Mouse (Mus musculus): ENCODE data around the gene Mfsd2a.
"Not testable (repeated sequence)": the region's sequence is repeated elsewhere in the genome, so short reads cannot be mapped to it uniquely, and the experiment has no call there.

Gene Mfsd2a

DNA sequence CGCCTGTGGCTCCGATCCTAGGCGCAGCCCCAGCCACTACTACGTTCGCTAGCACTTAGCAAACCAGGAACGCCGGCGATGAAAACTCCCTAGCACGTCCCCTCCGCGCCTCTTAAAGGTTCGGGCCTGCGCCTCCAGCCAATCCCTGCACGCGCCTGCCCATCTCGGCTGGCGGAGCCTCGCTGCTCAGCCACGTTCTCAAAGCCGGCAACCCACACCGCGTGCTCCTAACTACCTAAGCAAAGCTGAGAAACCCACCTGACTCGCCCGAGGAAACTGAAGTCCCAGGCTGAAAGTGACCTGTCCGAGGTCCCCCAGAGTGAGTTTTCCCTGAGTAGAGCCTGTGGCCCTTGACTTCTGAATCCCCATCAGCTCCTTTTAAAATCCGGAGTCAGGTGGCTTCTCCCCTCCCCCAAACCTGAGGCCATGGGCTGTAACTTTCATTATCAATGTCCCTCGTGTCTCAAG lies at the start of gene Mfsd2a:
Gene Mfsd2a, minus strand, starts transcription at position 89 of the 468 bp plus-strand sequence.
- DNase-seq (ENCODE audit: low spot score): peak; percentile 68

DNA sequence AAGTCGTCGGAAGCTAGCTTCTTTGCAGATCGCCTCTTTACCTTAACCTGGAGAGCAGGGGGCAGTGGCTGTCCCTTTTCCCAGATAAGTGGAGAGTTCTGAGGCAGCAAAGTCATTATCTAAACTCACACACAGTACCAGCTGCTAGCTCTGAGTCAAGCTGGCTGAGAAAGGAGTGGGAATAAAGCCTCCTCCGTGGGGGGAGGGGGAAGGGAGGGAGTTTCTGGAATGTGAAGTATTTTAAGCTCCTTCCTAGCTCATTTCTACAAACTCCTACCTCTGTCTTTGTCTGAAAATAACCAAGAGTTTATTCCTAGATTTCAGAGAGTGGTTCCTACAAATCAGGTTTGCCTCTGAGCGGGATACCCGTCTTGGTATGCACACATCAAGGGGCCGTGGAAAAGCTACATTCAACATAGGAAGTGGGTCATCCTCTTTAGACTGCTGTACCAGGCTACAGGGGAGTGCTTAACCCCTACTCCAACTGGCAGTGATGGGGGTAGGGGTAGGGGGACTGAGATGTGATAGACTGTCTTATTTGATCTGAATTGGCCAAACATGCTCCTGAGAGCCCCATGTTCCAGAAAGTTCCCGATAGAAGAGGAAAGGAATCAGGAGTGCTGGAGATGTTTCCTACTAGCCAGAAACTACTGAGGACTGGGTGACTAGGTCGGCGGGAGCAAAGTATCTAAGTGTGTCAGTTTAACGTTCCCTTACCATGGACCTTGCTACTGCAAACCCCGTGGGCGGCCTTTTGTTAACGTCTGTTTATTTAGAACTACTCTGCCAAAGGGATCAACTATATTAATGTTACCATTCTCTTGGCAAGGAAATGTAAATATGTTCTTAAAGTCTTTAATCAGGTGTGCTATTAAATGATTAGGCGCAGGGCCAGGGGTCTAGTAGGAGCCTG lies 44.3 kb upstream of the Mfsd2a start:
- DNase-seq (ENCODE audit: low spot score): no peak

DNA sequence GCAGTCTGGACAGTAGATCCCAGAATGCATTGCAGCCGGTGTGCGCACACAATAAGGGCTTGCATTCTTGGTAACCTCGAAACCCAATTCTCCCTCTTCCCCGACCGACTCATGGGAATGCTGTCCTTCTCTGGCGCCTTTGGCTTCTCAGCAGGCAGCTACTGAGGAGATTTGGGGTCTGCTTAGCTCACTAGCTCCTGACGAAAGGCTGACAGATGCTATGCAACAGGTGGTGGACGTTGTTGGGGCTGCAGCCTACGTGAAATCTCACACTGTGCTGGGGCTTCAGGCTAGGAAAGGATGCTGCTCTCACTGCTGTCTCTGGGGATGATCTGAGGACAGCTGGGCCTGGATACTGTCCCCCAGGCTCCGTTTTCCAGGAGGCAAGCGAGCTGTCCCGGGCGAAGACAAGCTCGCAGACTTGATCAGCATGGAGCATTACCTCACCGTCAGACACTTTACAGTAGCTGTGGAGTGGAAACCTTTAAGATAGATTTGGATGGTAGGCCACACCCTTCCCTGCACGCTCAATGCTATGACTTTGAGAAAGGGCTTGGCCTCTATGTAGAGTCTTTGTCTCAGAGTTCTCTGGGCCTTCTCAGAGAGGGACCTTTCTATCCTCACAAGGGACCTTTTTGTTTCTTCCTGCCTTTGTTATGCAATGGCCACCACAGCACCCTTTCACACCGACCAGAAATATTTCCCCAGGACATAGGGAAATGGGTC lies 39.8 kb upstream of the Mfsd2a start:
- DNase-seq (ENCODE audit: low spot score): no peak

DNA sequence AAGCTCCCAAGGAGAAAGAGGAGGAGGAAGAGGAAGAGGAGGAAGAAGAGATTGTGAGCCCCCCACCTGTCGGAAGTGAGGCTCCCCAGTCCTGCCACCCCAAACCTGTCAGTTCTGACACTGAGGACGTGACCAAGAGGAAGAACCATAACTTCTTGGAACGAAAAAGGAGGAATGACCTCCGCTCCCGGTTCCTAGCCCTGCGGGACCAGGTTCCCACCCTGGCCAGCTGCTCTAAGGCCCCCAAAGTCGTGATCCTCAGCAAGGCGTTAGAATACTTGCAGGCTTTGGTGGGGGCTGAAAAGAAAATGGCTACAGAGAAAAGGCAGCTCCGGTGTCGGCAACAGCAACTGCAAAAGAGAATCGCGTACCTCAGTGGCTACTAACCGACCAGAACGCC lies 39.1 kb upstream of the Mfsd2a start:
- DNase-seq (ENCODE audit: low spot score): no peak

DNA sequence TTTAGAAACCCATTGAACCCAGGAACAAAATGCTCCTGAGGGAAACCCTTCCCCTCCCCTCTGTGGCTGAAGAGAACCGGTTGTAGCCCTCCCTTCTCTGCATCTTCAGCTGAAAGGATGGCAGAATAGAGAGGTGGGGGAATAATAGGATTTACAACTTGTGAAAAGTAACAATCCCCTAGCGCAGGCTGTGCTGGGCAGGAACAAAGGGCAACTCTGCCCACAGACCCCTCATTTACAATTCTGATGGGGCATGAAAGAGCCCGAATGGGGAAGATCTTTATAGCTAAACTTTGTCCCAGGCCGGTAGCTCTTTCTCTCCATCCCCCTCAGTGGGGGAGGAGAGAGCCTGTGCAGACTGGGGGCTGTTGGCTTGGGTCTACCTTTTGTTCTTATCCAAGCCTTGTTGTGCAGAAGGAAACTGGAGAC lies 38.3 kb upstream of the Mfsd2a start:
- DNase-seq (ENCODE audit: low spot score): no peak

DNA sequence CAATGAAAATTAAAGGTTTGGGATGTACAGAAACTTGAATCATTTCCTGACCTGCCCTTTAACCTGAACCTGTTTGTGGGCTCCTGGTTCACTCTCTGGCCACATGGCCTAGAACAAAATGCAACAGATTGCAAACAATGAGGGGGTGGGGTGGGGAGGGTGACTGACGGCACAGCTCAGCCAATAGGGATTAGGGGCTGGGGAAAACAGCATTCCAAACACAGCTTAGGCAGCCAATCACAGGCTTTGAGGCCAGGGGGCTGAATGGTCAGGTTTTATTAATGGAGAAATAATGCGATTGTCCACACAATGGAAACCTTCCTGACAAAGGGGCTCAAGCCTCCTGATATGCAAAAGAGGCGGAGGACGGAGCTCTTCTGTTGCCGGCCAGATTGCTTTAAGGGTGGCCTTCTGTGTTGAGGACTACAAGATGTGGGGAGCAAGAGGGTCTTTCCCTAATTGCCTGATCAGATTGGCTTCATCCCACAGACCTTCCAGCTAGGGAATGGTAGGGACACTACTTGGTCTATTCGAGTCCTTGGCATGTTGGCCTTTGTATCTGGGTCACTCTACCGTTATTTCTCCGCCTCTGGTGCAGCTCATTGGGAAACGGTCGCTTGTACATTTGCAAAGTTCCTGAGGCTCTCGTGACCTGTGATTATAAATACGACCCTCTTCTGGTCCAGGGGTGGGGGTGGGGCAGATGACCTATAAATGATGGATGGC lies 37.7 kb upstream of the Mfsd2a start:
- no peak for DNase-seq (ENCODE audit: low spot score)

DNA sequence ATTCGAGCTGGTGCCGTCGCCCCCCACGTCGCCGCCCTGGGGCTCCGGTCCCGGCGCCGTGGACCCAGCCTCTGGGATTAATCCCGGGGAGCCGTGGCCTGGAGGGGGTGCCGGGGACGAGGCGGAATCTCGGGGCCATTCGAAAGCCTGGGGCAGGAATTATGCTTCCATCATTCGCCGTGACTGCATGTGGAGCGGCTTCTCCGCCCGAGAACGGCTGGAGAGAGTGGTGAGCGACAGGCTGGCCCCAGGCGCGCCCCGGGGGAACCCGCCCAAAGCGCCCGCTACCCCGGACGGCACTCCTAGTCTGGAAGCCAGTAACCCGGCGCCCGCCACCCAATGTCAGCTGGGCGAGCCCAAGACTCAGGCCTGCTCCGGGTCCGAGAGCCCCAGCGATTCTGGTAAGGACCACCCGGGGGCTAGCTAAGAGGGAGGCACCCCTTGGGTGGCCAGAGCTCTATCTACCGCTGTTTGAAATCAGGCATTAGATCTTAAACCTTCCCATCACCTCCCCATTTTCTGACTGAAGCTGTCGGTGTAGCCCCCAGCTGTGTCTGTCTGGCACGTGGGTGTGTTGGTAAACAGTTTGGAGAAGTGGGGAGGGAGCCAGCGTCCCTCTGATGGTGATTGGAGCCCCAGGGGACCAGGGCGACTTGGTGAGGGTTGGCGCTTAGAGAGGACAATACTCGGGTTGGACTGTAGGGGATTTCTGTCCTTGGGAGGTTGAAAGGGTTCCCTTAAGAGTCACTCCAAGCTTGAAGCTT lies 35.8 kb upstream of the Mfsd2a start:
- DNase-seq (ENCODE audit: low spot score): no peak

DNA sequence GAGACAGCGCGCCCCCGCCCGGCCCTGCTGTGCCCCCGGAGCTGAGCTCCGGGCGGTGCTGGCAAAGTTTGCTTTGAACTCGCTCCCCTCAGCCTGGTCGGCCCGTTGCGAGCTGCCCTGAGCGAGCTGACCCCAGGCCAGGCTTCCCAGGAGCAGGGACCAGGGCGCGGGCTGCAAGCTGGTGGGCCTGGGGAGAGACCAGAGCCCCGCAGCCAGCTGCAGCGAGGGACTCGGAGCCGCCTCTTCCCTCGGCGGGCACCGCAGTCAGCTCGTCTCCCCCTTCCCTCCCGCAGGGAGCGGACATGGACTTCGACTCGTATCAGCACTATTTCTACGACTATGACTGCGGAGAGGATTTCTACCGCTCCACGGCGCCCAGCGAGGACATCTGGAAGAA lies 35.2 kb upstream of the Mfsd2a start:
- DNase-seq (ENCODE audit: low spot score): peak; percentile 19

DNA sequence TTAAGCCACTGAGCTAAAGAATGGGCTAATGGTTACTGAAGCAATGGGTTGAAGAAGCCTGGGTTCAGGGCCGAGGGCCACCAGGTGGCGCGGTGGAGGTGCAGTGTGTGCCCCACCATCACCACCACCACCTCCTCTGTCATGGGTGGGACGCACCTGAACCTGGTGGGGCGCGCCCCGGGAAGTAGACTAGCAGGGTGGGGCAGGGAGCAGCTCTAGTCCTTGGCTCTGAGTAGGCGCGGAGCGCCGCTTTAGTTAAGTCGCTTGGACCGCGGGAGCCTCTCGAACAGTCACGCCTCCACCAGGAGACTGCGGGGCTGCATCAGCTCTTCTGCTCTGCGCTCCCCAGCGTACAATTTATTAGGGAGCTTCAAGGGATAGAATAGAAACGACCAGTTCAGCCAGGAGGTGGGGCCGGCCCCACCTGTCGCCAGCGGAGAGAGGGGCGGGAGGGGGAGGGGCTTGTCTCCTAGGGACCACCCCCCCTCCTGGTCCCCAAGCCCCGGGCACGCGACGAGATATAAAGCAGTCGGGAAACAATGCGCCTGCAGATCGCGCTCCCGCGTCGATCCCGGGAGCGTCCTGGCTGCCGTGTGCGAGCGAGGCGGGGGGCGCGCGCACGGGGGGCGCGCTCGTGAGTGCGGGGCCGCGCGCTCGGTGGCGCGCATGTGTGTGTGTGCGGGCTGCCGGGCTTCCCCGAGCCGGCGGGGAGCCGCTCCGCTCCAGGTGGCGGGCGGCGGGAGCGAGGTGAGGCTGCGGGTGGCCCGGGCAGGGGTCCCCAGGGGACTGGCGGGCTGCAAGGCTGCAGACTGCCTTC lies 34.6 kb upstream of the Mfsd2a start, which contains the start of gene Mycl:
Gene Mycl, plus strand, starts transcription at position 249 of the 817 bp plus-strand sequence.
- peak; percentile 48 for DNase-seq (ENCODE audit: low spot score)

DNA sequence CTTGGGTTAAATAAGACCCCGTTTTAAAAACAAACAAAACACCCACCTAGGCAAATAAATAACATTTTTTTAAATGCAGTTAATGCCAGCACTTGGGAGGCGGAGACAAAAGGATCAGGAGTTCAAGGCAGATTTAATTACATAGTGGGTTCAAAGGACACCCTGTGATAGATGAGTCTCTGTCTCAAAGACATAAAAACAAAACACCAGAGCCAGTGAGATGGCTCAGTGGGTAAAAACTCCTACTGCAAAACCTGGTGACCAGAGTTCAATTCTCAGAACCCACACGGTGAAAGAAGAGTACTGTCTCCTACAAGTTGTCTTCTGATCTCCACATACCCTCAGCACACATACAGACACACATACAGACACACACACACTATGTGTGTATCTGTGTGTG lies 31.3 kb upstream of the Mfsd2a start:
- DNase-seq (ENCODE audit: low spot score): no peak

DNA sequence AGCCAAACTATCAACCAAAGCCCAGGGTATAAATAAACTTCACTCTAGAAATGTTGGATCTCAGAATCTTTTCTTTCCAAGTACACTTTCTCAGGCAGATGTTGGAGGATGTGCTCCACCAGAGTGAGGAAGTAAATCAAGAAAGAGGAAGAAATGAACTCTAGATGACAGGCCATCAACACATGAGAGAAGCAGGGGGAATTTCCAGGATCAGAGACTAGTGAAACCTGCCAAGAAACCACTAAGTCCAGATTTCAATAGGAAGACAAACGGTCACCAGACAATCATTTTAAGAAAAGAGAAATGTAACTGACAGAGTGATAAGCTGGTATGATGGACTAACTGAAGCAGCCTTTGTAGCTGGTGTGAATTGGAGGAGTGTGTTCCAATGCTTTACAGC lies 30.2 kb upstream of the Mfsd2a start:
- no peak for DNase-seq (ENCODE audit: low spot score)

DNA sequence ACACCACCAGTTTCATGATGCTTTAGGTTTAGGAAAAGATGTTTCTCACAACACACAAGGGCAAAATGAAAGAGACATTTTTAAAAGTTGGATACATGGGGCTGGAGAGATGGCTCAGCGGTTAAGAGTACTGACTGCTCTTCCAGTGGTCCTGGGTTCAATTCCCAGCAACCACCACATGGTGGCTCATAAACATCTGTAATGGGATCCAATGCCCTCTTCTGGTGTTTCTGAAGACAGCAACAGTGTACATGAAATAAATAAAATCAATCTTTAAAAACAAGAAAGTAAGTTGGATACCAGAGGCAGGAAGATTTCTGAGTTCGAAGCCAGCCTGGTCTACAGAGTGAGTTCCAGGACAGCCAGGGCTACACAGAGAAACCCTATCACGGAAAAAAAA lies 27.0 kb upstream of the Mfsd2a start:
- DNase-seq (ENCODE audit: low spot score): not testable (repeated sequence)

DNA sequence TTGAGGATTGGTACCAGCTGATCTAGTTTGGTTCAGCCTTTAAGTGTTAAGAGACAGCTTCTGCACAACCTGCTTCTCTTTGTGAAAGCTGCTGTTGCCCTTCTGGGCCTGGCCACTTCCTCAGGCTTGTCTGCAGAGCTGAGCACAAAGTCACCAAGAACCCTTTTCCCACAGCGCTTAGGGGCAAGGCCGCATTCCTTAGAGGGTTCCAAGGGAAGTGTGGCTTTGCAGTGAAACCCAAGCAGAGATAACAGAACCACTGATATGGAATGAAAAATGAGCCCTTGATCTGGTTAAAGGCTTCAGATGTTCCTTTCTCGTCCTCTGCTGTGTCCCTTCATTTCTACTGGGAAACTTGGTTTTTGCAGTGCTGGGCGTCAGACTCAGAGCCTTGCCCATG lies 26.4 kb upstream of the Mfsd2a start:
- DNase-seq (ENCODE audit: low spot score): peak; percentile 70

DNA sequence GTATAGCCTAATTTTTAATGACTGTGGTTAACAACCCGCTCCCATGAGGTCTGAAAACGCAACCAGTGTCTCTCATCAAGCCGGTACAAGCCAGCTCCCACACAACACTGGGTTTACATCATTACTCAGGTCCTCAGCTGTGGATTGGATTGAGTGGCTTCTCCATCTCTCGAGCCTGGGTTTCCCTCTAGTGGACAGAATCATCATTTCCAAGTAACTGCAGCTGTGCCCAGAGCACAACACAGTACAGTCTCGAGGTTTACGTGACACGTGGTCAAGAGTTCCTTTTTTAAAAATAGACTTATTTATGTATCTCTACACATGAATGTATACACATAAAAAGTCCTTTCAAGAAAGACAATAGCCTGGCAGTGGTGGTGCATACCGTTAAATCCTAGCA lies 24.1 kb upstream of the Mfsd2a start:
- peak; percentile 31 for DNase-seq (ENCODE audit: low spot score)

DNA sequence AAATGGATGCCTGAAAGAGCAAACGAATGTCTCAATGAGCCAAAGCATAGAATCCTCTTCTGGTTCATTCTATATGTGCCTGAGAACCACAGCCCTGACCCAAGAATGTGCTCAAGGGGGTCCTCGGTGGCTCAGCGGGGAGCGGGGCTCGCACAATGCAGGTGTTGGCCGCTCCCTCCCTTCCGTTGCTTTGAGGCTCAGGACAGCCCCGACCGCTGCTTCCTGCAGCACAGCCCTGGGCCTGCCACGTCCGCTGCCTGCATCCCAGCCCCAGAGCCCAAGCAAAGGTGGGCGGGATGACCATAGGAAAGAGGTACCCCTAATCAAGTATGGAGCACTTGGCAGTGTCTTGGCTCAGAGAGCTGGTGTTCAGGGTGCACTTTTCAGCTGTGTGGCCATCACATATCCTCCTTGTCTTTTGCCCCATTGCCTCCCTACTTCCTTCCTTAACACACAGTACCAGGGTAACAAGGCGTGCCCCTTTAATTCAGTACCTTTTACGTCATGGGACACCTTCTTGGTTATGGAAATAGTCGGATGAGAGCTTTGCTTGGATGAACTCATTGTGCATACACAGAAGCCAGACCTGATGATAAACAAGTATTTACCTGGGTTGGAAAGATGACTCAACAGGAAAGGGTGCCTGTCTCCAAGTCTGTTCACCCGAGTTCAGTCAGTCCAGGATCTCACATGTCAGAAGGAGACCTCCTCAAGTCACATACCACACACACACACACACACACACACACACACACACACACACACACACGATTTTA lies 22.7 kb upstream of the Mfsd2a start:
- no peak for DNase-seq (ENCODE audit: low spot score)

DNA sequence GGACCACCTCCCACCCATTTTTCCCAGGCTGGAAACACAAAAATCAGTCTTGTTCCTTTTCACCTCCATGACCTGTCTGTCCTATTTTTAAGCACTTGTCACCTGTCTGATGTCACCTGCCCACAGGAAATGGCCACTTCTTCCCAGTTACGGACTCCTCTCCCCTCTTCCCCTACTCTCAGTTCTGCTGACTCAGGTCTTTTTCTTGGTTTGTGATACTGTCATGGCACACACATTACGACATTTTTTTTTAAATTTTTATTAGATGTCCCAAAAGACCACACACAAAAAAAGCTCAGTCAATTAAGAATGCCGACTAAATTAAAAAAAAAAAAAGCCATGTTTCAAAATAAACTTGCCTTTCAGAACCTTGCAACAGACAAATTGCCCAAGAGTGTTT lies 21.5 kb upstream of the Mfsd2a start:
- no peak for DNase-seq (ENCODE audit: low spot score)

DNA sequence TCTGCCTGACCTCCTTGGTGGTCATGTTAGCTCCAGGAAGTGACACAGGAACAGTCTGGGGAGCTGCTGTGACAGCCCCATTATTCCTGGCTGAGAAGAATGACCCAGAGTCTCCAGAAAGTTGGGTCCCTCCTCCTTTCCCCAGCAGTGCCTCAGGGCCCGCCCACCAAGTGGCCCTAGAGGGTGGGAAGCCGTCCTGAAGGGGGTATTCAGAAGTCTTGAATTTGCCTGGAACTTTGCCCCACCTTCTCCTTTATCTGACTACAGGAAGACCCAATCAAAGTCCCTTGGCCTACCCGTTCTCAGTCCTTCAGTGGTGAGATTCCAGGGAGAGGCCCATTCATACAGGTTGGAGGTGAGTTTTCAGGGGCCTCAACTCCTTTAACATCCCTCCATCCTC lies 20.9 kb upstream of the Mfsd2a start:
- DNase-seq (ENCODE audit: low spot score): no peak

DNA sequence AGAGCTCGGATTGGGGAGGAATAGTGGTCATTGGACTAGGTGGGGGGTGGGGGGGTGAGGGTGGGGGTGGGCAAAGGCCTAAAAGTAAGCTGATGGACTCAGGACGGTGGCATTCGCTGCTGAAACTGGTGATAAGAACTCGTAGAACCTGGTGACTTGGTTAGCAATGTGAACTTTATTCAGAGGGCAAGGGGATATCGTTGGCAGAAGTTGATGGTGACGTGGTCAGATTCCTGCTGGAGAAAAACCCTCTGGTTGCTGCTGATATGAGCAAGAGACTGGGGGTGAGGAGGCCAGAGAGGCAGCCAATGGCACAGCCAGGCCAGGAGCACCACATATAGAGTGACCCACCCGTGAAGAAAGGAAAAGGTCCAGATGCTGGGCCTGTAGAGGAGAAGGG lies 20.2 kb upstream of the Mfsd2a start:
- DNase-seq (ENCODE audit: low spot score): no peak

DNA sequence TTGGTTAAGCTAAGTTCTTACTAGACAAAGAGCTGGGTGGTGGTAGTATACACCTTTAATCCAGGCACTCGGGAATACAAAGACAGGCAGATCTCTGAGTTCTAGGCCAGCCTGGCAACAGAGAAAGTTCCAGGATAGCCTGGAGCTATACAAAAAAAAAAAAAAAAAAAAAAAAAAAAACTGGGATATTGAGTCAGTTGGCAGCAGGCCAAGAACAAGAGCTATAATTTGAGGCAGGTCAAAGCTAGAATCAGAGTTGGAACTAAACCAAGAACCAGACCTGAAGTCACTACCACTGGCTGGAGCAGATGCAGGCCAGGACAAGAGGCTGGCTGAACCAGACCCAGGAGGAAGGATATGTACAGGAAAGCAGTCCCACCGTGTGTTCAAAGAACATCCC lies 19.7 kb upstream of the Mfsd2a start:
- DNase-seq (ENCODE audit: low spot score): no peak

DNA sequence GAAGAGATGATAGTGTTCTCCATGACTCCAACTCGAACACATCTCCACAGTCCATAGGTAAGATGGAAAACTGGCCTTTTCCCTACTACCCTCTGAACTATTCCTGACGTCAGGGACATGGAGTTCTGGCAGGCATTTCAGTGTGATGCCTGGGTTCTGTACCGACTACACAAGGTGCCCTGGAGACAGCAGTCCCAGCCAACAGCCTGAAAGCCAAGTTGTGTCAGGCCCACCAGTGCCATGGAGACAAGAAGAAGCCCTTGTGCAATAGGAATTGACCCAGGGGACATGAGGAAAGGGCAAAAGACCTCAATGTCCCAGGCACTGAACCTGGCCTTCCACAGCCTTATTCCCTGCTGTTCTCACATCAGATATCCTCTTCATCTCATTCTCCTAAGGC lies 18.8 kb upstream of the Mfsd2a start:
- no peak for DNase-seq (ENCODE audit: low spot score)
